Mouse (Mus musculus): ENCODE results near the gene Mis18a. TPM values are rescaled to one million over a fixed set of nuclear protein-coding genes. Genes with fewer than 3 reads are reported as not detected.

Mis18a gene
- polyA plus RNA-seq, 1 experiment = 4.6 TPM

DNA sequence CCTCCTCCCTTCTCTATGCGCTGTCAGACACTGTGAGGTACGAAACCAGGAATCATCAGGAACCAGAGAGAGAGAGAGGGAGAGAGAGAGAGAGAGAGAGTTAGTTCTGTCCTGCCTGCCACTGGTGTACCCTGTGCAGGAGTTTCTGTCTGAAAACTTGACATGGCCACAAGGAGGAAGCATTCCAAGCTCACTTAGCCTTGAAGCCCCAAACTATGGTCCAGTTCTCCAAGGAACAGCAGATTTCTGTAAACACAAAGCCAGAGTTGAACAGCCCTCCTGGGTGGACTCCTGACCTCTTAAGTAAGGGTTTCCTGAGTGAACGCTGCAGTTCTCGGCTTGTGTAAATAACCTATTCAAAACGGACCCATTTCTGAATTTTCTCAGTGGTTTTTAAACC lies 40.2 kb downstream of the Mis18a start:
- Histone ChIP-seq H3K36me3 (ENCODE audit: control insufficient read depth, insufficient read depth) (no peaks in the 10 kb centered on the region), H3K27me3 (ENCODE audit: control insufficient read depth, insufficient read depth, insufficient read length) (peaks cover 14% of the 10 kb centered on the region)

DNA sequence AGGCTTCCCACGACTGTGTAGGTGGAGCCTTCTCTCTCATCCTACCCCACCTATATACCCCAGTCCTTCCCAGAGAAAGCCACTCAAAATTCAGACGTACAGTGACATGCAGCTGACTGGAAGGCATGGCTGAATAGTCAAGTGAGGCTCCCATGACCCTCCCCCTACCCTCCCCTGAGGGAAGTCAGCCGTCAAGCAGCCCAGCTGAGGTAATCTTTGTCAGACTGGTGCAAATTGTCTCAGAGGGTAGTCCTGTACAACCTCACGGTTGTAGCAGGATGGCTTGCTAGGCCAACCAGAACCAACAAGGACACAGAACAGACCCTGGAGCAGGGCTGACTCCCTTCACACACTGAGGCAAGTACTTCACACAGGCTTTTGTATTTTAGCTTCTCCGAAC lies 43.1 kb downstream of the Mis18a start:
- TF ChIP-seq POLR2AphosphoS2 (IDR thresholded peaks at IDR 0.05; ENCODE audit: insufficient read length, low read depth) (no peak), USF1 (IDR thresholded peaks at IDR 0.05; ENCODE audit: low read depth) (no peak), SRF (IDR thresholded peaks at IDR 0.05; ENCODE audit: control insufficient read depth, insufficient read length, low read depth) (no peak), TCF3 (IDR thresholded peaks at IDR 0.05; ENCODE audit: insufficient read length, low read depth) (no peak), MYOD1 (IDR thresholded peaks at IDR 0.05; ENCODE audit: control insufficient read depth in 1 of 3, insufficient read length in 2 of 3, low read depth in 2 of 3) (no peak), MAX (IDR thresholded peaks at IDR 0.05; ENCODE audit: low read depth) (no peak), POLR2A (IDR thresholded peaks at IDR 0.05; ENCODE audit: insufficient read length, low read depth) (no peak), CEBPB (IDR thresholded peaks at IDR 0.05; ENCODE audit: insufficient read depth, poor library complexity, severe bottlenecking) (no peak), TCF12 (IDR thresholded peaks at IDR 0.05; ENCODE audit: insufficient read depth, poor library complexity, severe bottlenecking) (no peak), E2F4 (IDR thresholded peaks at IDR 0.05; ENCODE audit: insufficient read depth) (no peak), REST (IDR thresholded peaks at IDR 0.05; ENCODE audit: insufficient read depth, insufficient read length) (no peak), MYOG (IDR thresholded peaks at IDR 0.05; ENCODE audit: control insufficient read depth in 1 of 3, insufficient read depth in 1 of 3, insufficient read length in 2 of 3, low read depth in 2 of 3) (no peak)
- H3K4me2 ChIP-seq (ENCODE audit: low read depth) = no peak overlapping the region
- H3K79me2 ChIP-seq (ENCODE audit: control insufficient read depth, insufficient read depth) = no peaks in the 10 kb centered on the region
- H3K27me3 ChIP-seq (ENCODE audit: control insufficient read depth, insufficient read depth, insufficient read length) = peaks cover 14% of the 10 kb centered on the region
- no peak overlapping the region for H3ac ChIP-seq (ENCODE audit: control insufficient read depth, insufficient read length)
- H3K36me3 ChIP-seq (ENCODE audit: control insufficient read depth, insufficient read depth) = no peaks in the 10 kb centered on the region
- H3K4me3 ChIP-seq = no peak overlapping the region

More for the DNA sequence above, 40.2 kb downstream of the Mis18a start:
- Histone ChIP-seq H3ac (ENCODE audit: control insufficient read depth, insufficient read length) (no peak overlapping the region), H3K4me2 (ENCODE audit: low read depth) (no peak overlapping the region), H3K4me3 (no peak overlapping the region), H3K79me2 (ENCODE audit: control insufficient read depth, insufficient read depth) (no peaks in the 10 kb centered on the region)
- TF ChIP-seq CEBPB (IDR thresholded peaks at IDR 0.05; ENCODE audit: insufficient read depth, poor library complexity, severe bottlenecking) (no peak), SRF (IDR thresholded peaks at IDR 0.05; ENCODE audit: control insufficient read depth, insufficient read length, low read depth) (no peak), POLR2AphosphoS2 (IDR thresholded peaks at IDR 0.05; ENCODE audit: insufficient read length, low read depth) (no peak)

DNA sequence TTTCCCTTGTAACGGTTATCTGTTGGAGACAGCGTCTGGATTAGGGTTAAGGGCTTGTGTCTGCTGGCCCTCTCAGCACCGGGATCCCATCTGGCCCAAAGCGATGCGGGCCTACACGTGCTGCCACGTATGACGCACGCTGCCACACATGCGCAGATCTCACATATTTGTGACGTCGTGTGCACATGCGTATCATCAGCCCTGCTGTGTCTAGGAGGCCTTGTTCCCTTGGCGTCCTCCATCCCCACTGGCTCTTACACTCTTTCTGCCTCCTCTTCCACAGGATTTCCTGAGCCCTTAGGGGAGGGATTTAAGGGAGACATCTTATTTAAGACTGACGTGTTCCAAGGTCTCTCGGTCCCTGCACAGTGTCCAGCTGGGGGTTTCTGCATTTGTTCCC lies 47.2 kb downstream of the Mis18a start:
- Histone ChIP-seq H3K36me3 (ENCODE audit: control insufficient read depth, insufficient read depth) (no peaks in the 10 kb centered on the region), H3ac (ENCODE audit: control insufficient read depth, insufficient read length) (no peak overlapping the region), H3K79me2 (ENCODE audit: control insufficient read depth, insufficient read depth) (no peaks in the 10 kb centered on the region), H3K4me3 (no peak overlapping the region), H3K27me3 (ENCODE audit: control insufficient read depth, insufficient read depth, insufficient read length) (peaks cover under 1% of the 10 kb centered on the region), H3K4me2 (ENCODE audit: low read depth) (no peak overlapping the region)
- TF ChIP-seq USF1 (IDR thresholded peaks at IDR 0.05; ENCODE audit: low read depth) (no peak), MYOD1 (IDR thresholded peaks at IDR 0.05; ENCODE audit: control insufficient read depth in 1 of 3, insufficient read length in 2 of 3, low read depth in 2 of 3) (no peak), MYOG (IDR thresholded peaks at IDR 0.05; ENCODE audit: control insufficient read depth in 1 of 3, insufficient read depth in 1 of 3, insufficient read length in 2 of 3, low read depth in 2 of 3) (no peak), TCF12 (IDR thresholded peaks at IDR 0.05; ENCODE audit: insufficient read depth, poor library complexity, severe bottlenecking) (no peak), CEBPB (IDR thresholded peaks at IDR 0.05; ENCODE audit: insufficient read depth, poor library complexity, severe bottlenecking) (no peak), POLR2AphosphoS2 (IDR thresholded peaks at IDR 0.05; ENCODE audit: insufficient read length, low read depth) (no peak), SRF (IDR thresholded peaks at IDR 0.05; ENCODE audit: control insufficient read depth, insufficient read length, low read depth) (no peak), MAX (IDR thresholded peaks at IDR 0.05; ENCODE audit: low read depth) (no peak)

DNA sequence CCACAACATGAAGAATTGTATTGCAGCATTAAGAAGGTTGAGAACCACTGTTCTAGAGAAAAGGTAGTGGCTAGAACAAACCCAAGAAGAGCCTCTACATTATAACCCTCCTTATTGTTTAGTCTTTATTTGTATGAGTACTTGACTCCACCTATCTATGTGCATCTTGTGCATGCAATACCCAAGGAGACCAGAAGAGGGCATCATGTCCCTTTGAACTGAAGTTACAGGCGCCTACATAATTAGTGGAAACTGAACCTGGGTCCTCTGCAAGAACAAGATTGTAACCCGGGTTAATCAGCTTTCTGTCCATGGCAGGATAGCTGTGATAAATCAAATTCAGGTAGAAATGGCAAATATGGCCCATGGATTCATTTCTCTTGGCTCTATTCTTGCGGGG lies 48.4 kb downstream of the Mis18a start:
- no peaks in the 10 kb centered on the region for H3K36me3 ChIP-seq (ENCODE audit: control insufficient read depth, insufficient read depth)
- H3K4me3 ChIP-seq = no peak overlapping the region
- TF ChIP-seq SRF (IDR thresholded peaks at IDR 0.05; ENCODE audit: control insufficient read depth, insufficient read length, low read depth) (no peak), POLR2AphosphoS2 (IDR thresholded peaks at IDR 0.05; ENCODE audit: insufficient read length, low read depth) (no peak)
- no peak overlapping the region for H3ac ChIP-seq (ENCODE audit: control insufficient read depth, insufficient read length)
- H3K27me3 ChIP-seq (ENCODE audit: control insufficient read depth, insufficient read depth, insufficient read length) = no peaks in the 10 kb centered on the region
- H3K79me2 ChIP-seq (ENCODE audit: control insufficient read depth, insufficient read depth) = no peaks in the 10 kb centered on the region
- H3K4me2 ChIP-seq (ENCODE audit: low read depth) = no peak overlapping the region

DNA sequence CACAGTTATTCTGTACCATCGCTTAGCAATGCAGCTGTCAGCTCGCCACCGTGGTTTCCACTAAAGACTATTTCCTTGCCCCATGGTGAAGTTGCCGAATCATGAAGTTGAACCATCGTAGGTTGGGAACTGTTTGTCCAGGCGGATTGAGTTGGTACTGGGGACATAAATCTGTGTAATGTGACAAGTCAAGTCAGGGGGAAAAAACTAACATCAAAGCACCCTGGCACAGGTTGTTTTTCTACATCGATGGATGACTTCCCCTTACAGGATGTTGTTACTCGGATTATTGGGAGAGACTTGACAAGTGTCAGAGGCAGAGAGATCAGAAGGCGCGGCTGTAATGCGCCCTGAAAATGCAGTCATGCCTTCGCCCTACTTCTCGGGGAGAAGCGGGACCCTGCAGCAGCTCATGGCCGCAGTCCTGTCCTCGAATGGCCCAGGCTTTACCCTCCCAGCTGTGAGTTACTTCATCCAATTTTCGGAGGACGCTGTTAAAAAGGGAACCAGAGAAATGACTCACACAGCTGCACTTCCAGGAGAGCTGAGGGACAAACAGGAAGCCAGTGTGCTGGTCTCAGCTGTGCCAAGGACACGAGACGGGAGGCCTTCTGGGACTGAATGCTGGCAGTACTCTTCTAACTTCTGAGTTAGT lies 50.2 kb downstream of the Mis18a start:
- no peak overlapping the region for H3ac ChIP-seq (ENCODE audit: control insufficient read depth, insufficient read length)
- no peak for TF ChIP-seq REST (IDR thresholded peaks at IDR 0.05; ENCODE audit: insufficient read depth, insufficient read length)
- no peak for TF ChIP-seq E2F4 (IDR thresholded peaks at IDR 0.05; ENCODE audit: insufficient read depth)
- TF ChIP-seq POLR2AphosphoS2 (IDR thresholded peaks at IDR 0.05; ENCODE audit: insufficient read length, low read depth) = no peak
- TF ChIP-seq MYOG (IDR thresholded peaks at IDR 0.05; ENCODE audit: control insufficient read depth in 1 of 3, insufficient read depth in 1 of 3, insufficient read length in 2 of 3, low read depth in 2 of 3) = no peak
- TF ChIP-seq USF1 (IDR thresholded peaks at IDR 0.05; ENCODE audit: low read depth) = no peak
- TF ChIP-seq TCF12 (IDR thresholded peaks at IDR 0.05; ENCODE audit: insufficient read depth, poor library complexity, severe bottlenecking) = no peak
- TF ChIP-seq POLR2A (IDR thresholded peaks at IDR 0.05; ENCODE audit: insufficient read length, low read depth) = no peak
- TF ChIP-seq MYOD1 (IDR thresholded peaks at IDR 0.05; ENCODE audit: control insufficient read depth in 1 of 3, insufficient read length in 2 of 3, low read depth in 2 of 3) = no peak
- no peak for TF ChIP-seq MAX (IDR thresholded peaks at IDR 0.05; ENCODE audit: low read depth)
- TF ChIP-seq TCF3 (IDR thresholded peaks at IDR 0.05; ENCODE audit: insufficient read length, low read depth) = no peak
- no peak for TF ChIP-seq CEBPB (IDR thresholded peaks at IDR 0.05; ENCODE audit: insufficient read depth, poor library complexity, severe bottlenecking)
- TF ChIP-seq SRF (IDR thresholded peaks at IDR 0.05; ENCODE audit: control insufficient read depth, insufficient read length, low read depth) = no peak
- H3K36me3 ChIP-seq (ENCODE audit: control insufficient read depth, insufficient read depth) = no peaks in the 10 kb centered on the region
- no peaks in the 10 kb centered on the region for H3K79me2 ChIP-seq (ENCODE audit: control insufficient read depth, insufficient read depth)
- H3K4me3 ChIP-seq = no peak overlapping the region
- H3K27me3 ChIP-seq (ENCODE audit: control insufficient read depth, insufficient read depth, insufficient read length) = peaks cover 5% of the 10 kb centered on the region
- peak overlapping the region; percentile 2 for H3K4me2 ChIP-seq (ENCODE audit: low read depth)

All from myocyte (in vitro differentiated cells).